Mouse (Mus musculus) heart, adult 2 months (tissue): Measurements from ENCODE around the gene Trpm5.

Source experiments
- EP300 ChIP-seq: fragments of 200-500 bp; IDR thresholded peaks from 2 replicates; pipeline ENCODE4 v1.6.1; 2011; ENCODE audit warnings: low read depth, low read length, control low read depth; ENCODE audit not compliant: insufficient read depth
- POLR2A ChIP-seq: fragments of 200-500 bp; IDR thresholded peaks from 2 replicates; pipeline ENCODE4 v1.6.1; 2011; ENCODE audit warnings: mild to moderate bottlenecking, low read depth, low read length, control low read depth; ENCODE audit not compliant: insufficient read depth

DNA sequence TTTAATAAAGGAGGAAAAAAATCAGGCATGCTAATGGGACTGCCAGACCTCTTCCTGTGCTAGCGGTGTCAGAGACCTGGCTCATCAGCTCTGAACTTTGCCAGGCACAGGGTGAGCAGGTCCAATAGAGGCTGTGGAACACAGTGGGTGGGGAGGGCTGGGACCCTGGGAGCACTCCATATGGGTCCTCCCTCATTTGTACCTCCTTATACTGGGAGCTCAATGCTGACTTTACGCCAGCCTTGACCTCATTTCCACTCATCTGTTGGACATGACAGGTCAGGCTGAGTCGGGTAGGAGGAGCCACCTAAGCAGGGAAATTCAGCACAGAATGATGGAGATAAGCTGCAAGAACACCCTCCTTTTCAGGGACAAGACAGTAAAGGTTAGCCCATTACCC, 26.5 kb downstream of the Trpm5 start:
- TF ChIP-seq POLR2A (no peak), EP300 (no peak)
